Mouse (Mus musculus): ENCODE results near the gene Hspa12a. TPM values are rescaled to one million over a fixed set of nuclear protein-coding genes. Genes with fewer than 3 reads are reported as not detected.

Hspa12a gene
- 24.6 TPM for polyA plus RNA-seq (2014; fragmentation: Illumina TruSeq; extraction: RNeasy Lipid Tissue Mini Kit (QIAGEN cat#74804); ENCODE audit: low read depth, low replicate concordance)

GRCm38 (mm10) chr19:58942841-58943828, at the start of gene Hspa12a, which contains the start of gene Eno4:
Gene Hspa12a, minus strand, starts transcription at chr19:58943654.
Gene Eno4, plus strand, starts transcription at chr19:58943425.

GRCm38 (mm10) chr19:58794284-58794683, 149.2 kb downstream of the Hspa12a start, which contains the start of gene 1700019N19Rik:
Gene 1700019N19Rik, minus strand, starts transcription at chr19:58794461.

GRCm38 (mm10) chr19:58759423-58759822, 184.0 kb downstream of the Hspa12a start, which contains the start of gene Pnliprp2:
Gene Pnliprp2, plus strand, starts transcription at chr19:58759719.

Other genes with a start within 250 kb of the Hspa12a start
- gene Pnliprp1, start 214.8 kb downstream of the Hspa12a start, polyA plus RNA-seq (2014; fragmentation: Illumina TruSeq; extraction: RNeasy Lipid Tissue Mini Kit (QIAGEN cat#74804); ENCODE audit: low read depth, low replicate concordance) = not detected
- not detected for gene Pnliprp2, start 183.9 kb downstream of the Hspa12a start, polyA plus RNA-seq (2014; fragmentation: Illumina TruSeq; extraction: RNeasy Lipid Tissue Mini Kit (QIAGEN cat#74804); ENCODE audit: low read depth, low replicate concordance)
- not detected for gene 1700019N19Rik, start 149.2 kb downstream of the Hspa12a start, polyA plus RNA-seq (2014; fragmentation: Illumina TruSeq; extraction: RNeasy Lipid Tissue Mini Kit (QIAGEN cat#74804); ENCODE audit: low read depth, low replicate concordance)
- not detected for gene Eno4, start 229 bp downstream of the Hspa12a start, polyA plus RNA-seq (2014; fragmentation: Illumina TruSeq; extraction: RNeasy Lipid Tissue Mini Kit (QIAGEN cat#74804); ENCODE audit: low read depth, low replicate concordance)
- 2.7 TPM for gene Shtn1, start 132.4 kb upstream of the Hspa12a start, polyA plus RNA-seq (2014; fragmentation: Illumina TruSeq; extraction: RNeasy Lipid Tissue Mini Kit (QIAGEN cat#74804); ENCODE audit: low read depth, low replicate concordance)
- gene Vax1, start 226.4 kb upstream of the Hspa12a start, polyA plus RNA-seq (2014; fragmentation: Illumina TruSeq; extraction: RNeasy Lipid Tissue Mini Kit (QIAGEN cat#74804); ENCODE audit: low read depth, low replicate concordance) = not detected